Mouse (Mus musculus) hematopoietic multipotent progenitor cell, adult 10-12 weeks (in vitro differentiated cells): ENCODE measurements around the gene Ryr2. TPM values are rescaled to one million over a fixed set of nuclear protein-coding genes. Genes with fewer than 3 reads are reported as not detected.

ENCODE experiments used
- polyA plus RNA-seq: library from polyadenylated mRNA; stranded (reverse); fragments of >175 nt; gene quantifications from 2 replicates; pipeline ENCODE4 v1.2.3, GENCODE M21; 2012; ENCODE audit warnings: low replicate concordance

Ryr2 gene
- 0.04 and 0.06 TPM in 2 replicates for polyA plus RNA-seq

GRCm38 (mm10) chr13:12106662-12107632 lies at the start of gene Ryr2:
Gene Ryr2, minus strand, starts transcription at chr13:12106945.

Other genes with a start within 250 kb of the Ryr2 start
- 4.4 and 11.4 TPM in 2 replicates for gene Mtr, start 151.2 kb upstream of the Ryr2 start, polyA plus RNA-seq
- gene Actn2, start 233.8 kb upstream of the Ryr2 start, polyA plus RNA-seq, result 0.77 and 2.9 TPM in 2 replicates